Mouse (Mus musculus) thymus, postnatal 0 days (tissue): ENCODE data around the gene Tescl. TPM values are rescaled to one million over a fixed set of nuclear protein-coding genes. Genes with fewer than 3 reads are reported as not detected.

Source experiments
- DNase-seq: peaks from one replicate; pipeline ENCODE4 v3.0.0-alpha.2; 2015; ENCODE audit warnings: low spot score
- polyA plus RNA-seq: library from polyadenylated mRNA; unstranded; fragments of >200 nt; fragmentation: Nextera tagmentation; extraction: Ambion mirVana; gene quantifications from 2 replicates; pipeline ENCODE4 v1.2.1, GENCODE M21; 2015

Gene Tescl
- not detected in 2 replicates for polyA plus RNA-seq

DNA sequence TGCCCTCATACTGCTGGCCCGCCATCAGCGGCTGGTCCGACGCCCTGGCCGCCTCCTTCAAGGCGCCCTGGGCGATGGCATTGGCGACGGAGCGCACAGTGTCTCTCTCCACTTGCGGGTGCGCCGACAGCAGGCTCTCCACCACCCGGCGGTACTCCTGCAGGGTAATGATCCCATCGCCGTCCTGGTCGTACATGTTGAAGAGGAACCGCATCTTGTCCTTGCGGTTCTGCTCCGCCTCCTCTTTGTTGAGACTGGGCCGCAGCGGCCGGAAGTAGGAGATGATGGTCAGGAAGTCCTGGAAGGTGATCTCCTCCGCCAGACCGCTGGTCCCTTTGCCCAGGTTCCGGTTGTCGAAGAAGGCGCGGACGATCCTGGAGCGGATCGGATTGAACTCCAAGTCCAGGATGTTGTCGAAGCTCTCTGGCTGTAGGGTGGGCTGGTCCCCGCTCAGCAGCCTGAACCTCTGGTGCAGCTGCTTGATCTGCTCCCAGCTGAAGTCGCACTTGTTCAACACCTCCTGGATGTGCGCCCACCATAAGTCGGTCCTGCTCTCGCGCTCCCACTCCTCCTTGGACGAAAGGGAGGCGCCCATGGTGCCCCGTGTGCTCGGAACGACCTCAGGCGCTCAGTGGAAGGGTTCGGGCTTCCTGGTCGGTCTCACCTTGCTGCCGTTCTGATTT lies at the start of gene Tescl:
Gene Tescl, minus strand, starts transcription at position 633 of the 683 bp plus-strand sequence.
- DNase-seq = no peak

DNA sequence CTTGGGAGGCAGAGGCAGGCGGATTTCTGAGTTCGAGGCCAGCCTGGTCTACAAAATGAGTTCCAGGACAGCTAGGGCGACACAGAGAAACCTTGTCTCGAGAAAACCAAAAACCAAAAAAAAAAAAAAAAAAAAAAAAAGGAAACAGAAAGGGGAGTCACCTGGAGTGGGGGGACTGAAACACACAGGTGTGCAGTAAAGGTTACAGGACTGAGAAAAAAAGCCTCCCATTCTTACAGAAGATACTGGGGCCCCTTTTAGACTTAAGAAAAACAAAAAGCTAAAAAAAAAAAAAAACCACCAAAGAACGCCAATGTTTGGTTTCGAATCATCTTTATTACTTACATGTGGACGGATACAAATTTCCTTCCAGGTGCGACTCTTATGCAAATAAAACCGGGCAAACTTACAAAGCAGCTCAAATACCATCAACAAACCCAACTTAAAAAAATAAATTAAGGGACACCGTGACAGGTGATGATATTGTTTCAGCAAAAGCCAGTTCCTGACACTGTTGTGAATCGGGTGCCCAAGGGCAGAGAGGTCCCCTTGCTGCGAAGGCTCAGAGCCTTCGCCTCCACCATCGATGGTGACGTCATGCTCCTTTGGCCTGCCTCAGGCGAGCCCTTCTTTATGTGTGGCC lies 49.1 kb upstream of the Tescl start:
- no peak for DNase-seq

DNA sequence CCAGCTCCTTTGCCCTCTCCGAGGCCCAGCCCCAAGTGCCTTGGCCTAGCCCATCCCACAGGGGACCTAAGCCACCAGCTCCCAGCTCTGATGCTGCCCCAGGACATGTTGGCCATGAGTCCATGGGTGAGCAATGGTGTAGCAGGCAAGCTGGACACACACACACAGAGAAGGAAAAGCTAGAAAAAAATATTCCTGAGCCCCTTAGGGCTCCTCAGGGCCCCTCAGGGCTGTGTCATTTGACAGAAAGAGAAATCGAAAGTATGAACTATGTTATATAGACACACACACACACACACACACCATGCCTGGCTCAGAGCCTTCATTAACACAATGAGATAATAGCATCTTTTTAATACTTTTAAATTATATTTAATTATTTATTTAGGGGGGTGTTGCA lies 46.6 kb upstream of the Tescl start:
- no peak for DNase-seq

DNA sequence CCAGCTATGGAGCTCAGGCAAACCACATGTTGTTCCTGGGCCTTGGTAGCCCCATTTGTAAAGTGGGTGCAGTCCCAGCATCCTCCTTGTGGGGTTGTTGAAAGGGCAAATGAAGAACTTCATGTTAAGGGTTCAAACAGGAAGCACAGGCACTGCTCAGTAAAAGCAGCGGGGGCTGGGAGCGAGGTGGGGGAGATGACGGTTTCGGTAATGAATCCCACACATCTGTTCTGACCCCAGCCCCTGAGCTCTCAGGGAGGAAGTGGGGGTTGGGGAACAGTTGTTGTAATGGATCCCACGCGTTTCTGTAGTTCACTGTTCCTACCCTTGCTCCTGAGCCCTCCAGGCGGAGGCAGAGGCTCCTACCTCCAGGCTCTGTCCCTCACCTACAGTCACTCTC lies 46.2 kb upstream of the Tescl start:
- DNase-seq = peak; percentile 84

DNA sequence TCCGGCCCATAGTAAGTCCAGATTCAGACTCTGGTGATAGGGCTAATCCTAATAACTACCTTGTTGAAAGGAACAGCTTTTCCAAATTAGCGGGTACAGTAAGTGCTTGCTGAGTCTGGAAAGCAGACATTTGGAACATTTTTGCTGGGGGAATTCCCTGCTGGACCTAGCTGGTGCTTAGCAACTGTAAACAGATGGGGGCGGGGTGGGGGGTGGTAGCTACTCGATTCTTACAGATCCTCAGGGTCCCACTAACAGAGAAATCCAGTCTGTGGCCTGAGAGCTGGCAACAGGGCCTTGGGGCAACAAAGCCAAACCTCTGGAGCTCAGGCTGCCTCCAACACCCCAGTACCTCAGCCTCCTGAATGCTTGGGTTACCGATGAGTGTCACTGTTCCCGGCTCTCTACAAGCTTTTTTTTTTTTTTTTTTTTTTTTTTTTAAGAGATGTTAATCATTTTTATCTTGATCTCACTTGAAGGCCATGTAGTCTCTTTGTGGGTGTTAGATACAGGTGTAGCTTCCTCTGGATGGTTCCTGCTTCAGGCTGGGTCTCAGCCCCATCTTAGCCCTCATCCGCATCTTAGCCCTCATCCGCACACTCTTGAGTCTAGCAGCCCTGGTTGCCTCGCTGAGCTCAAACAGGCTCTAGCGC lies 44.4 kb upstream of the Tescl start:
- DNase-seq = peak; percentile 74

DNA sequence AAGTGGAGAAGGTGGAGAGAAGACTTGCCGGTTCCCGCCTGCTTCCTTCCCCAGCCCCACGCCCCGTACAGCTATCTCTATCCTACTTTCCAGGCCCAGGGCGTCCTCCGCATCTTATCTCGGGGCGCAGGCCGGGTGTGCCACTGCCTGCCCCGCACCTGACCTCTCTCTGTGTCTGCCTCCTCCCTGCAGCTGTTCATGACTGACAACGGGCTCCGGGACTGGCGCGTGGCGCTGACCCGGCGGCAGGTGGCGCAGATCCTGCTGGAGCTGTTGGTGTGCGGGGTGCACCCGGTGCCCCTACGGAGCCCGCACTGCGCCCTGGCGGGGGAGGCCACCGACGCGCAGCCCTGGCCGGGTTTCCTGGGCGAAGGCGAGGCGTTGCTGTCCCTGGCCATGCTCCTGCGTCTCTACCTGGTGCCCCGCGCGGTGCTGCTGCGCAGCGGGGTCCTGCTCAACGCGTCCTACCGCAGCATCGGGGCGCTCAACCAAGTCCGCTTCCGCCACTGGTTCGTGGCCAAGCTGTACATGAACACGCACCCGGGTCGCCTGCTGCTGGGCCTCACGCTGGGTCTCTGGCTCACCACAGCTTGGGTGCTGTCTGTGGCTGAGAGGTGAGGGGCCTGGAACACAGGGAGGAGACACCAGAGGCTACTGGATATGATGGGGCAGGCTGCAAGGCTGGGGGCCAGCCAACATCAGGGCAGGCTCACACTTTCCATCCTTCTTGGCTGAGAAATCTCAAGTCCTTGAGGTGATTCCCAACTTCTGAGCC lies 43.5 kb upstream of the Tescl start:
- DNase-seq = peak; percentile 77

DNA sequence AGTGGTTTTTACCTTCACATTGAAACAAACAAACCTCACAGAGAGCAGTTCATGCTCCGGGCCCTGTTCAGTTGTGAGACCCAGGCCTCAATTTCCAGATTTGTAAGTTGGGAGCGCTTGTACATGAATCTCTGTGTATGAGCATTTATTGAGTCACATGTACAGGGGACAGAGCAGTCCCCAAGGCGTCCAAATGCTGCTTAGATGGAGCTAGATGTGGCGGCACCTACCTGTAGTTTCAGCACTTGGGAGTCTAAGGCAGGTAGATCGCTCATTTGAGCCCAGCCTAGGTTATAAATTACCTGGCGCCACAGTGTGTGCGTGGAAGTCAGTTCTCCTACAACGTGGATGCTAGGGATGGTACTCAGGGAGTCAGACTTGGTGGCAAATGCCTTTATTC lies 42.7 kb upstream of the Tescl start:
- no peak for DNase-seq

DNA sequence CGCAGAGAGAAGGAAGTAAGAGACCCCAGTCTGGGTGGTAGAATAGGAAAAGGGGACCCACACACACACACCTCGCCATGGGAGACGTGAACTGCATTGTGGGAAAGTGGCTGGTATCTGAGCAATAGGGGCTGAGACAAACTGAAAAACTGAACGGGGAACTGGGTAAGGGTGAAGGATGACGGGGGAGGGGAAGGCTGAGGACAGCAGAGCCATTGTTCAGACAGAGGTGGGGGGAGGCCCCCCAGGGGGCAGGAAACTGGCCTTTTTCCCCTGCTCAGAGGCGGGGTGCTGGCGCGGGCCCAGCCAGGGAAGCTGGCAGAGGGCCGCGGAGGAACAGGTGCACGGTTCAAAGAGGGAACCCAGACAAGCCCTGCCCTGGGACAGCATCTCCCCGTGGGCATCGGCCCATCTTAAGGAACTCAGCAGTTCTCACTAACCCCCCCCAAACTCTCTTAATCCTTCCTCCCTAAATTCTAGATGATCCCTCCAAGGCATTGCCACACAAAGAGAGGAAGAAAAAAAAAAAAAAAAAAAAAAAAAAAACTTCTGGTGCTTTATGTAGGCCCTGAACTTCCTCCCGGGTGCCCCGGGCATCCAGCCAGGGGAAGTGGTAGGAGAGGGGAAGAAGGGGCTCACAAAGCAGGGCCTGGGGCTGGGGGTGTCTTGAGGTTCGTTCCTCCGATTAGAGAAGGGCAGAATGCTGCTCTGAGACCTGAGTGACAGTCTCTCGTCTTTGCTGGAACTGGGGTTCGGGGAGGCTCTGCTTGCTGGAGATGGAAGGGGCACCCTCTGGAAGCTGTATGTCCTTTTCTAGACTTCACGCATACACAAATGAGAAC lies 40.0 kb upstream of the Tescl start:
- peak; percentile 84 for DNase-seq

DNA sequence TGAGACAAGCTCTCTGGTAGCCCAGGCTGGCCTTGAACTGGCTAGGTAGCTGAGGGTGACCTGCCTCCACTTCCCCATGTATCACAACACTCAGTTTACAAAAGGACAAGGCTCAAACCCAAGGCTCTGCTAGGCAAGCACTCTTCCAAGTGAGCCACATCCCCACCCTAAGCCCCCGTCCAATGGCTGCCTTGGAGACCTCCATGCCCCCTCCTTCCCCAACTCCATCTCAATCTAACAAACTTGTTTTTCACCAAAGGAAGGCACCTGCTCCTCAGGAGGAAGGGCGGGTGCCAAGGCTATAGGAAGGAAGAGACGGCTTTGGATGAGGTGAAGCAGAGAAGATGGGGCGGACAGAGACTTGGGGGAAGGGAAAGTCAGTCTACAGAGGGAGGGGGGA lies 39.0 kb upstream of the Tescl start:
- DNase-seq = peak; percentile 55

DNA sequence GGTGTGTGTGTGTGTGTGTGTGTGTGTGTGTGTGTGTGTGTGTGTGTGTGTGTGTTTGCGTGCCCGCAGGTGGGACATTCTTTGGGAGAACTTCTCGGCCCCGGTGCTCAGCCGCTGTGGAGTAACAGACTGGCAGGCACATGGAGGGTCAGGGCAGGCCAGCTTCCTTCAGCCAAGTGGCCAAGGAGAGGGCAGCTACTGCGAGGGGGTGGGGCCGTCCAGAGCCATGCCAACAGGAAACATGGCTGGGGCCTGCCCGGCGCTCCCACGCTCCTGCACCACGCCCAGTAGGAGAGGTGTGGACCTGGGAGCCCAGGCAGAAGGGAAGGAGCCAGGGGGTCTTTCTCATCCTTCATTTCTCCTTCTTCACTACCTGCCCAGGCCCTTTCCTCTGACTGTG lies 38.6 kb upstream of the Tescl start:
- DNase-seq = no peak

DNA sequence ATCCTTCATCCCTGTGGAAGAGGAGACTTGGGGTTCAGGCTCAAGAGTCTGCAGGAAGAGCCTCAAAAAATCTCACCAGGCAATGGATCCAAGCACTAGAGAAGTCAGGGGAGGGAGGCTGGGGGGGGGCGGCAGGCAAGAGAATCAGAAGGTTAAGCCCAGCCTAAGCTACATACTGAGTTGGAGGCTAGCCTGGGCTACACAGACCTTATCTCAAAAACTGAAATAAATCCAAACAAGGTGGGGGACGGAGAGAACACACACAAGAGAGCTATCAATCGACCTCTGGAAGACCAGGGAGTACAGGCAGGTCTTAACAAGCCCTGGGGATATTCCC lies 38.0 kb upstream of the Tescl start:
- DNase-seq = no peak

DNA sequence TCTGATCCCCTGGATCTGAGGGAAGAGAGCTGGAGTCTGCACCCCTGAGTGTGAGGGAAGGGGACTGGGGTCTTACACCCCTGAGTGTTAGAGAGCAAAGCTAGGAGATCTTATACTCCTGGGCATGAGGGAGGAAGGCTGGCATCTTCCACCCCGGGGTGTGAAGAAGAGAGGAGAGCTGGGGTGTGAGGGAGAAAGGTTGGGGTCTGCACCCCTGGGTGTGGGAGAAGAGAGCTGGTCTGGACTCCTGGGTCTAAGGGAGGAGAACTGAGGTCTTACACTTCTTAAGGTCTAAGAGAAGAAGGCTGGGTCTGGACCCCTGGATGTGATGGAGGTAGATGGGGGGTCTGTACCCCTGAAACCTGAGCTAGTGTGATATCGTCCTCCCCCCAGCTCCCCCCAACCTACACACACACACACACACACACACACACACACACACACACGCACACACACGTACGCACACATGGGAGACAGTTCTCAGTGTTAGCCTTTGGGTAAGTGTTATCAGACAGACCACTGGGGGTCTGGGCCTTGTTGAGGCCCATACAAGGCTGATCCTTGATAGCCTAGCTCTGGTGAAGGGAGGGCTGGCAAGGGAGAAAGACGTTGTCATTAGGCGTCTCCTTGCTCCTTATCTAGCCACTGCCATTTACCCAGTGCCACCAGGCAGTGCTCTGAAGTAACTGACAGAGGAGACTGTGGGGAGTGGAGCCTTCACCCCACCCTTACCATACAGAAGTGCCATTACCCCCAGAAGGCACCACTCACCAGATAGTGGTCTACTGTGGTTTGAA lies 37.5 kb upstream of the Tescl start:
- peak; percentile 30 for DNase-seq

DNA sequence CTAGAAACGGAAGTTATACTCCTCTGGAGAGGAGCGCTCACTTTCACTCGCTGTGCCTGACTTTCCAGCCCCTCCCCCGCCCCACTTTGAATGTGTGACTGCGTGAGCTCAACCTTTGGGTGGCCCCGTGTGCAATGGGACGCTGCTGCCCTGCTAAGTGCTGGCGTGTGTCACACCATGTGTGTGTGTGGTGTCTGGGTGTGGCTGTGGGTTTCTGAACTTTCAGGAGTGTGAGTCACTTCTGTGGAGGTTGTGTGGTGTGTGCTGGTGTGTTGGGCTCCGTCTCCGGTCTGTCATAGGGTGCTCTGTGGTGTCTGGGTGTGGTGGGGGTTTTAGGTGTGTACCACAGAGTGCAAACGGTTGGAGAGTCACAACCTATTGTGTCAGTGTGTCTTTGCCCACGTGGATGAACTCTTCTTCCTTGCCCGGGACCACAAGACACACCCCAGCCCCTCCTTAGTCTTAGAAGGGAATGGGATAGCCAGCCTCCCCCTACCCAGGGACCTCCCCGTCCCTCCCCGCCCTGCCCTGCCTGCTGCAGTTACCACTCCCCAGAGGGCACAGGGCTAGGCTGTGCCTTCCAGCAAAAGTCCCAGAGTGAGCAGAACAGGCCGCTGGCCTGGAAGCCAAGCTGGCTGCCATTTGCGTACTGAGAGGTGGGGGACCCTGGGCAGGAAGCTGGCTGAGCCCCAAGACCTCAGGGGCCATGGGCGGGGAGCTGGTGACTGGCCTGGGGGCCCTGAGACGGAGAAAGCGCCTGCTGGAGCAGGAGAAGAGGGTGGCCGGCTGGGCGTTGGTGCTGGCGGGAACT lies 36.2 kb upstream of the Tescl start, which contains the start of gene Kcnn4:
Gene Kcnn4, plus strand, starts transcription at position 533 of the 811 bp plus-strand sequence.
- peak; percentile 89 for DNase-seq

DNA sequence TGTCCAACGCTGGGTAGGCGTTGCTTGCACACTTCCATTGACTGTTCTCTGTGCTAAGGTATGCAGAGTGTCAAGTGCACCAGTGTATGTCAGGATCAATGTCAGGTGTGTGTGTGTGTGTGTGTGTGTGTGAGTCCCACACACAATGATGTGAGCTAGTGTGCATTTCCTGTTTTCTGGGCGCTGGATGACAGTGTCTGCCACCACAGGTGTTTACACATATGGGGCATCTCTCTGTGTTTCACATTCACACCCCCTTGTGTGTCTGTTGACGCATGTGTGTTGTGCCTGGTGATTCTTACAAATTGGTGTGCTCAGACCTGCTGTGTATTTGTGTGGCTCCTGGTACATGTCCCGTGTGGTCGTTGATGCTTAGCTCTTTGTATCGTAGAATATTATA lies 35.2 kb upstream of the Tescl start:
- DNase-seq = peak; percentile 49

DNA sequence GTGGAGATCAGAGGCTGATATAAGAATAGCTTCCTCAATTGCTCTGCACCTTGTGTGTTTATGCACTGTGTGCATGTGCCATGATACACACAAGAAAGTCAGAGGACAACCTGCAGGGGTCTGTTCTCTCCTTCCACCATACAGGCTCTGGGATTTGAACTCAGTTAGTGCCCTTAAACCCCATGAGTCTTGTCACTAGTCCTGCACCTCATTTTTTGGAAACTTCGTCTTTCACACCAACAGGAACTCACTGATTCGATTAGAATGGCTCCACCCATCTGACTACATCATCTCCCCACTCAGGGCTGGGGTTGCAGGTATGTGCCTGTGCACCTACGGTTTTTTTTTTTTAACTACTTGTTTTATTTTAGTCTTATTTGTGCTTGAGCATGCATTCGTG lies 34.5 kb upstream of the Tescl start:
- no peak for DNase-seq

DNA sequence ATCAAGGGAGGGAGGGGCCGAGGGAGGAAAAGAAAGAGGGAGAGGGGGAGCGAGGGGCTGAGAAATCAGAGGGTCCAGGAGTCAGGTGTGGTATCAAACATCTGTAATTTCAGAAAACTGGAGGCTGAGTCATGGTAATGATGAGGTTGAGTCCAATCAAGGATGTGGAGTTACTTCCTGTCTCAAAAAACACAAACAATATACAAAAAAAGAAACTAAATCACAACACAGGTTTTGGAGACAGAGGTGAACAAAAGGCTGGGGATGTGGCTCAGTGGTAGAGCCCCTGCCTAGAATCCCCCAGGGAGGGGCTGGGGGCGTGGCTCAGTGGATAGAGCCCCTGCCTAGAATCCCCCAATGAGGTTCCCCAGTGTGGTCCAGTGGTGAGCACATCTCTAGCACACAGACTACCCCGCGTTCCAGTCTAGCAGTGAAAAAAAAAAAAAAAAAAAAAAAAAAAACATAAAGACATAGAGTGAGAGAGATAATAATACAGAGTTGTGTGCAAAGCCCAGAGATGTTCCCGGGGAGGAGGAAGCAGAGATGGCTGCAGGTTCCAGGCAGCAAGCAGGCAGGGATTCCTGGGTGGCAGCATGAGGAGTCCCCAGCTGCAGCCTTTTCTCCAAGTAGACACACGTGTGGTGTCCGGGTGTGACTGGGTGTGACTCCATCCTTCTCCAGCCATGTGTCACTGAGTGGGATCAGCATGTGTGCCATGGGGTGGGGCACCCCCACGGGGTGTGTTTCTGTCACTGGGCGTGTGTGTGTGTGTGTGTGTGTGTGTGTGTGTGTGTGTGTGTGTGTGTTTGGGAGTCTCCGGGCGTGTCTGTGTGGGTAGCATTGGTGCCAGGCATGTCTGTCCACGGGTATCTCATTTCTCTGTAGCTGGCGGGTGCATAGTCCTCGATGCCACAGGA lies 33.2 kb upstream of the Tescl start:
- no peak for DNase-seq

DNA sequence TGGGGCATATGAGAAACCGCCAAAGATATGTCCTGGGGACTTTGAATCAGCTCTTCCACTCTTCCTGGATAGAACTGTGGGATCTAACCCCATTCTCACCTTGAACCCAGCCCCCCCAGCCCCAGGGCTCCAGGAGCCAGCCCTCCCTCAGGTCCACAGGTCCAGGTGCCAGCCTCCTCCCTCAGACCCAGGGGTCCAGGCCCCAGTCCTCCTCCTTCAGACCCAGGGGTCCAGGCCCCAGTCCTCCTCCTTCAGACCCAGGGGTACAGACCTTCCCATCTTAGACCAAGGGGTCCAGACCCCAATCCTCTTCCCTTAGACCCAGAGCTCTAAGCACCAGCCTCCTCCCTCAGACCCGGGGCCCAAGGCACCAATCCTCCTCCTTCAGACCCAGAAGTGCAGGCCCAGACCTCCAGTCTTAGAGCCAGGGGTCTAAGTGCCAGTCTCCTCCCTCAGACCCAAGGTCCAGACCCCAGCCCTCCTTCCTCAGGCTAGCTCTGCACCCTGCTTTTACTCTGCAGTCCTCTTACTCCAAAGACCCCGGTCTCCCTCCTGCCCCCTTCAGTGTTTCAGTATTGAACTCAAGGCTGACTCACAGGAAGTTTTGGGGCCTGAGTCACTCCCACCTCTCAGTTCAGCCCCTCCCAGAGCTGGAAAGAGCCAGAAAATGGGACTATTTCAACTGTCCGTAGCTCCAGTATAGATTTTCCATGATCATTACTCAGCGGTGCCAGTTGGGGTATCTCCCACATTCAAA lies 31.7 kb upstream of the Tescl start:
- no peak for DNase-seq
